Mouse (Mus musculus) layer of hippocampus, adult 8-10 months (tissue): Measurements from ENCODE around the gene Rnase4. TPM values are rescaled to one million over a fixed set of nuclear protein-coding genes. Genes with fewer than 3 reads are reported as not detected.

ENCODE experiments used
- DNase-seq, 2 experiments: peaks; one replicate each; pipeline ENCODE4 v3.0.0; 2022; ENCODE audit warnings: low spot score in 2 of 2
- total RNA-seq, 4 experiments: library from RNA; stranded (reverse); gene quantifications; 2 replicates each; pipeline ENCODE4 v1.2.4; 2022

Gene Rnase4
- total RNA-seq, 4 experiments from 2014 or later, result 14.0 to 46.9 (median 27.4) TPM

DNA sequence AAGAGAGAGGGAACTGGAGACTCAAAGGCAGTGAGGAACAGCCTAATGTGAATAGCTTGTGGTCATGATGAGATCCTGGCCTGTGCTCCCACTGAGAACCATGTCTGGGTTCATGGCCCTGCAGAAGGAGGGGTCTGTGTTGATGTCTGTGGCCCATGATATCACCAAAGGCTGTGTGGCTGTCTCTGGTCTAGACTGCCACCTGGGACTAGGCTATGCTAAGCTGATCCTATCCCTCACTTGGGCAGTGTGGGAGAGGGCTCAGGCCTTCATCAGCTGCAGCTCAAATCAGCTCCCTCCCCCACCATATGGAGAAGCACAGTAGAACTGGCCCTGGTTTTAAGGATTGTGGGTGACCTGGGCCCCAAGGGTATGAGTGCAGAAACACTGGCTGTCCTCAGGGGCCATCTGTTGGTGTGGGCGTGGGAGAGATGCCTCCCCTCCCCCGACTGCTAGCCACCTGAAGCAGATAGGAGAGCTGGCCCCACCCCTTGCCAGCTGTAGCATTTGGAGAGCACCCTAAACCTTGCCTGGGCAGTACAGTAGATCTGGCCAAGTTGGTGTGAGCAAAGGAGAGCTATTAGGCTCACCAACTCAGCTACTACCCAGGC lies 36.9 kb downstream of the Rnase4 start:
- no peak for DNase-seq

DNA sequence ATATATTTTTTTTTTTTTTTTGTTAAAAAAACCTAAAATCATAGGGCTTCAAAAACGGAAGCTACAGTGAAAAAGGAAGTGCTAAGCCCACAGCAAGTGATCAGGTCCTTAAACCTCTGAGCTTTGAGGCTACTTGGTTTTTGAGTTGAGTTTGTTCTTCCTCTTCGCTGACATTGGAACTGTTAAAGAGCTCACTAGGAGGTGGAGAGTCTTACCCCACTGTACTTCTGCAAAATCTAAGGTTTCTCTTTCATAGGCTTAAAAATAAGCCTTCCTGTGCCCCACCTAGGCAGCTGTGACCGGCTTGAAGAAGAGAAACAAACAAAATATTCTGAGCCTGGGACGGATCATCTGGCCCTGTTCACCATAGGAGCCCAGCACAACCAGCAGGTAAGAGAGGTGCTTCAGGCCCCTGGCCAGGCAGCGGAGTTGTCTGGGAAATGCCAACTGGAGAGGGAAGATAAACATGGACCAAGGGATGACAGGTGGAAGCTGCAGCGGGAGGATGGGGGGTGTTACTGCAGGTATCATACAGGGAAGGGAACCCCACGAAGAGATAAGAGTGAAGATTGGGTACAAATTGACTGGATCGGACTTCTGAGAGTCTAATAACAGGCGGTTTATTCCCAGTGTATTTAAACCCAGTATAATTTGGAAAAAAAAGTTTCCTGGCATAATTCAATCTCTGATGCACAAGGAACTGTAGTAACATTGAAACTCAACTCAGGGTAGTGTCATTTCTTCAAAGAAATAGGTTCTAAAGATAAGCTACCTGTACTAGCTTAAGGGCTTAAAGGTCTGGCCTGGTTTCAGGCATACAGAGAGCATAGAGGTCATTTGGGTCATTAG lies 38.1 kb downstream of the Rnase4 start:
- DNase-seq, result no peak

DNA sequence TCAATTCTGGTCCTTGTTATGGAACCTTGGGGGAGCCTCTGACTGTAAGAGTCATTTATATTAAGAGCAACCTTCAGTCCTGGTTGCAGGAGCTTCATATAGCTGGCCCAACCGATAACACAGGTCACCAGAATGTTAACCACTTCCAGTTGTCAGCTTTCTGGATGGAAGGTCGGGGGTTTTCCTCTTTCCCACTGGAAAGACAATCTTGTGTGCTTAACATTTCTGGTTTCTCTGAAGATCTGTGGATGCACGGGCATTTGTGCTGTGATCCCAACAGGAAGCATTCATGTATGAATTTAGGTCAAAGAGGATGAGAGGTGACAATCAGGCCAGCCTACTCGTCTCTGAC lies 38.7 kb downstream of the Rnase4 start:
- no peak for DNase-seq

DNA sequence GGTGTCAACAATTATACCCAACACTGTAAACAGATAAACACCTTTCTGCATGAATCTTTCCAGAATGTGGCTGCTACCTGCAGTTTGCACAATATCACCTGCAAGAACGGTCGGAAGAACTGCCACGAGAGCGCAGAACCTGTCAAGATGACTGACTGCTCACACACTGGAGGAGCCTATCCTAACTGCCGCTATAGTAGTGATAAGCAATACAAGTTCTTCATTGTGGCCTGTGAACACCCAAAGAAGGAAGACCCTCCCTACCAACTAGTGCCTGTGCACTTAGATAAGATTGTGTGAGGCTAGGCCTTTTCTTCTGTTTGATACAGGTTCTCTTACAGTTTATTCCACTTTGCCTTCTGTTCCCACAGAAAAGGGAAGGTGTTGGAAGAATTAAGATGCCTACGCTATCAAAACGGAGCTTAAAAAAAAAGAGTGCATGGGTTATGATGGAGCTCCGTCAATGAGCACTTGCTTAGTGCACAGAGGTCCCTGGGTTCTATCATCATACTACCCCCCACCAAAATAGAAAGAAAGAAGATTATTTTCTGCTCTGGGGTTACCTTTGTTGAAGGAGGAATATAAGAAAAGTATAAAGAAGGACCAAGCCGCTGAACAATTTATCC lies 39.6 kb downstream of the Rnase4 start:
- DNase-seq, result no peak

DNA sequence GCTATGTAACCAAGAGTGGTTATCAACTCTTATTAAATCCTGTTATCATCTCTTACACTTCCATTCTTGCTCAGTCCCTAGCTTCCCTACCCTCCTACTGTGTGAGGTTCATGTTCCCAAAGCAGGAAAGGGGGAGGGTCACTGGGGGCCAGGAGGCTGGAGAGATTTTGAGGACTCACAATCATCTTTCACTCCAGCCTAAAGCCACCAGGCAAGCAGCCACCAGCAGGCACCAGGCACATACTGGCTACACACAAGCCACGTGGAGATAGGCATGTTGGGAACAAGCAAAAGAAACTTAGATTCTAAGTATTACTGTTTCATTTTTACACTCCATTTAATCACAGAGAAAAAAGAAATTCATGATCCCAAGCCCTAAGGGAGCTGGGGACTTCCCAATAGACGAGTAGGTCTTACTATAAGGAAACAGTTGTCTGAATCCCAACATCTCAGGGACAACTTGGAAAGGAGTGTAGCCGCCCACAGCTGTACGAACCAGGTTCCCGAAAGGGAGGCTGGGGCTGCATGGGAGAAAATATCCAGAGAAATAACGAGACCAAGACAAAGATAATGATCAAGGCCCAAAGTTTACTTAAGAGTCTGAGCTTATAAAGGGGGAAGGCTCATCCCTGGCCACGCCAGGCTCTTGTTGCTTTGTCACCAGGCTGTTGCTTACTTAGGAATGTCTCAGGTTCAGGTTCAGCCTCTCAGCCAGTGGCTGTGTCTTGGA lies 40.4 kb downstream of the Rnase4 start:
- no peak for DNase-seq

DNA sequence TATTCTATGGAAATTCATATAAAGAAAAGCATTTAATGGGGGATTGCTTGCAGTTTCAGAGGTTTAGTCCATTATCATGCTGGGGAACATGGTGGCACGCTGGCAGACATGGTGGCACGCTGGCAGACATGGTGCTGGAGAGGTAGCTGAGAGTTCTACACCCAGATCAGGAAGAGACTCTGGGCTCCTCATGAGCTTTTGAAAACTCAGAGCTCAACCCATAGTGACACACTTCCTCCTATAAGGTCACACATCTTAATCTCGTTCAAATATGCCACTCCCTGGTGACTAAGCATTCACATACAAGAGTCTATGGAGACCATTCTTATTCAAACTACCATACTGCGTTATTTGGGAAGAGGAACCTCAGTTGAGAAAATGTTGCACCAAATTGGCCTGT lies 41.5 kb downstream of the Rnase4 start:
- no peak for DNase-seq

DNA sequence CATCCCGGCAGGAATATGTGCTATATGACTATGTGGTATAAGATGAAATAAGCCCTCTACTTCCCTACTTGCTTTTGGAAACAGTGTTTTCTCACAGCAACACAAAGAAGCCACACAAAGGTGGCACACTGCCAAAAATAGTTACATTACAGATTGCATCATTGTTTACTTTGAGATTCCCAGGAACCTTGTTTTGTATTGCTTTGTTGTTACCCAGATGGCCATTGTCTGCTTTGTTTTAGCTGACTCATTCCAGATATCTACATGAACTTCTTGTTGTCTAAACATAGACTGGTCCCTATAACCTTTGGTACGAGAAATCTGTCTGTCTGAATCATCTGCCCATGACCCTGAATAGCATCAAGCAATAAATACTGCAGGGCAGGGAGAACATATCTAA lies 49.5 kb downstream of the Rnase4 start:
- DNase-seq, result no peak

DNA sequence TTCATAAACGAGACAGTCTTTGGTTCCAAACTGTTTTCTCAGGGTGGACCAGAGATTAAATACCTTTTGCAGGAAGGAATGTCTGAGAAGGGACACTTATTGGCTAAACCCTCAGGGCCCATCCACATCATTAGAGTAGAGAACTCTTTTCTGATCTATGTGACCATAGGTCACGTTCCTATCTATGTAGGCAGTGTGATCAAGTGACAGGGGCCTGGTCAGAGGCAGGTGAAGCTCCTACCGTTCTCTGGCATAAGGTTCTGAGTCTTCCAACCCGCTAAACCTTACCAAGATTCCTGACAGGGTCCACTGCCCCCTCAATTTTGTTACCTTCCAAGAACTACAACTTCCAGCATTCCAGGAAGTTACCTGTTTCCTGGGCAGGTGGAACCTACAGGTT lies 51.2 kb downstream of the Rnase4 start:
- no peak for DNase-seq

DNA sequence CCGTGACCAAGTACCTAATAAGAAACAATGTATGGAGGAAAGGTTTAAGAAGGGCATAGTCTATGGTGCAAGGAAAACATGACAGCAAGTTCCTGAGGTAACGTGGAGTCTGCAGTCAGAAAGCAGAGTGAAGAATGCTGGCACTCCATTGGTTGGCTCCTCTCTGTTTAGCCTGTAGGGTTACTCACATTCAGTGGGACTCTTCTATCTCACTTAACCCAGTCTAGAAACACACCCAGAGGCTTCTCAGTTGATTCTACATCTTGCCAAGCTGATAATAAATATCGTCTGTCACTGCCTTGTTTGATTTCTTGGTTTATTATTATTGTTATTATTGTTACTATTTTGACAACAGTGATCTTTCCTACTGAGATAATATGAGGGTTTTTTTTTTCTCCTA lies 51.7 kb downstream of the Rnase4 start:
- DNase-seq, result no peak

DNA sequence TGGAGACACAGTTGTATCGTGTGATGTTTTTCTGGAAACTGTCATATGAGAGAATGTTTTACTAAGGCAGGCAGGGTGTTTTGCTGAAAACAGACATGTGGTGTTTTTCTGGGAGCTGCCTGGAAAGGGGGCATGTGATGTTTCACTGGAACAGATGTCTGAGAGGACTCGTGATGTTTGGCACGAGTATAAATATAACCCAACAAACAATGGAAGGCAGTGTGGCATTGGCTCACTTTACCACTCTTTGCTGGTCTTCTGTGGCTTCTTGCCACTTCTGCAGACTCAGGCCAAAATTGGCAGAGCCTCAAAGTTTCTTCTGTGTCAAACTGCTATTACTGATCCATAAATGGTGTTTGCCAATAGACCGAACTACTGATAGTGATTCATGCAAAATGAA lies 52.4 kb downstream of the Rnase4 start:
- peak; percentile 51 to 60 for DNase-seq

DNA sequence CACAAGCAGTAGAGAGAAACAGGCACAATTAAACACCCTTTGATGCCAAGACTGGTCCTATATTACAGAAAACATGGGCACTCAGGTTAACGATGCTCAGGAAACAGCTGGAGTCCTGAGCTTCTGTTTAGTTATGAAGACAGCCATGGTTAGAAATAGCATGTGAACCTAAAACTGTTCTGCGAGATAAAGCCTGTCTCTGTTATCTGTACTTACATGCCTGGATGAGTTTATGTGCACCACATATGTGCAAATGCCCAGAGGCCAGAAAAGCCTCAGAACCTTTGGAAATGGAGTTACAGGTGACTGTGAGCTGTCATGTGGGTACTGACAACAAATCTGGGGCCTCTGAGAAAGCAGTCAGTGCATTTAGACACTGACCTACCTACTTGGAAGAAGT lies 53.1 kb downstream of the Rnase4 start:
- DNase-seq, result no peak

DNA sequence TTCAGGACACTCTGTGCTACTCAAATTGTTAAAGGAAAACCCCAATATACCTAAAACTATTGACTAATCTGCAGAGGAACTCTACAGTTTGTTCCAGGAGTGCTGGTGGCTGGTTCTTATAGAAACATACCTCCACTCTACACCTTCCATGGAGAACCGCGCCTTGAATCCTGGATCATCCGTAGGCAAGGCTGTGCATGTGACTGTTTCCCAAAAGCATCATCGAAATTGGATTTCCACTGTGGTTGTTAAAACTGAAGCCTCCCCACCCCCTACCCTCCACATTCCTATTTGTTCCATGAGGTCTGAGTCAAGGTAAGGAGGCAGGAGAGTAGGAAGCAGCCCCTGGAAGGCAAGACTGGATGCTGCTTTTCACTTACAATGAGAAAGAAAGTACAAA lies 53.6 kb downstream of the Rnase4 start:
- DNase-seq, result no peak

DNA sequence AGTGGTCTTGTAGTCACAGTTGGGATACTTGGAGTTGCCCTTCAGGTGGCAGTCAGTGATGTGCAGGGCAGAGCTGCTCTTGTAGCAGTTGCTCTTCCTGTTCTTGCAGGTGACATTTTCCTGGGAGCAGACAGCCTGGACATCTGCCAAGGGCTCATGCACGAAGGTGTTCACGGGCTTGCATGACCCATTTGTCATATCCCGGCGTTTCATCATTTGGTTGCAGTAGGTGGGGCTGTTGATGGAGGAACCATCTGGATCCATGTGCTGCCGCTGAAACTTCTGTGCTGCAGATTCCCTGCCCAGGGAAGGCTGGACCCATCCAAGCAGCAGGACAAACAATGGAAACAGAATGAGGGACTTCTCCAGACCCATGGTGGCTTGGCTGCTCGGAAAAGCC lies 54.6 kb downstream of the Rnase4 start:
- DNase-seq, result peak in 1 of 2 experiments; percentile 17

DNA sequence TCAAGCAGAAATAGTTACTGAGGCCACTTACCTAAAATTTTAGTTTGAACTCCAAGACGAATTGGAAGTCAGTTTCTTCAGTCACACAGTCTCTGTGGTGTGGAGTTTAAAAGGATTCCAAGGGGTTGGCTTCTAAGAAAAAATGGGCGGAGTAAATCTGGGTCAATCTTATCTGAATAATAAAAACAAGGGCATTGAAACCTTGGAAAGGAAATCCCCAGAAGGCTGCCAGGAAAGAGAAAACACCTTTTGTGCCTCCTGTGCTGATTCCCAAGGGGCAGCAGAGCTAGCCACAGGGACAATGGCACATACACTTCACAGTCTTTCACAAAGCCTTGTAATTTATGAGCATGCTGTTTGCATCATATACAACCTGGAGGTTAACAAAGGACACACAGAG lies 55.8 kb downstream of the Rnase4 start, which contains the start of gene Rnase1:
Gene Rnase1 (minus strand): TSS at position 101 of the 400 bp plus-strand sequence.
- no peak for DNase-seq

DNA sequence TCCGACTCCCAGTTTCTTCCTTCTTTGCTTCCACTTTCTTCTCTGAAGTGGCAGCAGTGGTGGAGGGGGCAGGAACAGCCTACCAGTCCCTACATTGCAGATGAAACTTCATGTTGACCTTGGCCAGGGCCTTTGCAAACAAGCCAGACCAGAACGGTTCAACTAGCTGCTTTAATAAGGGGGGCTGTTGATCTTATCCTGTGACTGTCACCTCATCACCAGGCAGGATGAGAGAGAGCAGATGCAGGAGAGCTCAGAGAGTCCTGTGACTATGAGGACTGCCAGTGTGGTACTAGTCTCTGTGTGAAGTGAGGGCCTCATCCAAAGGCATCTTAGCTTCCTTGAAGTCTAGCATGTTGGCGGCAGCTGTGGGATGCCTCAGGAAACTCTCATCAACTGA lies 57.1 kb downstream of the Rnase4 start:
- no peak for DNase-seq

DNA sequence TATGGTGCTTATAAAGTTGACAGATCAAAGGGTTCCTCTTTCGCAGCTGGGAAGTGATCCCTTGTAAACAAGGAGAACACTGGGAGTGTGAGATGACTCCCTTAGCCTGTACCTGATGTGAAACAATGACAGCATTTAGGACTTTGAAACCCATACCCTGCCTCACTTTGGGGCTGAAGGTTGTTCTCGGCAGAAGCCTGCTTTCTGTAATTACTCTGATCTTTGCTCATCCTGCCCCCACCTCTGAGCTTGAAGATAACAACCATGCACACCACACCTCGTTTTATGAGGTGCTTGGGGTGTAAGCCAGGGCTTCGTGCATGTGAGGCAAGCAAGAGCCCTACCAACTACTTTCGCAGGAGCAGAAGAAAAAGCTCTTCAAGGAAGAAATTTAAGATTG lies 58.3 kb downstream of the Rnase4 start:
- DNase-seq, result no peak

DNA sequence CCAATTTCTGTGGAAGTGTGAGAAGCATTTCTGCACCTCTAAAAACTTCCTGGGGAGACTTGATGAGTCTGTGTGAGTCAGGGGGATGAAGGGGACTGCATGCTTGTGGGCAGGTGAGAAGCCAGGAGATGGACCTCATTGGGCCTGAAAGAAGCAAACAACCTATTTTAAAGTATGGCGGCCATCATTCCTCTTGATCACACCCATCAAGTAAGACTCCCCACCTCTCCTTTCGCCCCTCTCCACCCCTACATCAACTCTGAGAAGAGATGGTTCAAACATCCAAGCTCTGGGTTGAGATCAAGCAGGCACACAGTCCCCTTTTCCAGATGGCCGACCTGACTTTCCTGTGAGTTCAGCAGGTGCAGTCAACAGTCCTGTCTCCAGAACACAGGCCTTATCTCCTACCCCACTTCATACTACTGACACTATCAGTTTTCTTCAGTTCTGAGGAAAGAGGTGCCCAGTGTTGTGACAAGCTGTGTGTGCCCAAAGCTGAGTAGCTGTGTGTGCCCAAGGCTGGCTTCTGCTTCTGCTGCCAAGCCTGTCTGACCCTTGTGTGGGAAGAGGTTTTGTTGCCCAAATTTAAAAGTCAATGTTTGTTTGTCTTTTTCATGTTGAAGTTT lies 59.4 kb downstream of the Rnase4 start:
- DNase-seq, result no peak

DNA sequence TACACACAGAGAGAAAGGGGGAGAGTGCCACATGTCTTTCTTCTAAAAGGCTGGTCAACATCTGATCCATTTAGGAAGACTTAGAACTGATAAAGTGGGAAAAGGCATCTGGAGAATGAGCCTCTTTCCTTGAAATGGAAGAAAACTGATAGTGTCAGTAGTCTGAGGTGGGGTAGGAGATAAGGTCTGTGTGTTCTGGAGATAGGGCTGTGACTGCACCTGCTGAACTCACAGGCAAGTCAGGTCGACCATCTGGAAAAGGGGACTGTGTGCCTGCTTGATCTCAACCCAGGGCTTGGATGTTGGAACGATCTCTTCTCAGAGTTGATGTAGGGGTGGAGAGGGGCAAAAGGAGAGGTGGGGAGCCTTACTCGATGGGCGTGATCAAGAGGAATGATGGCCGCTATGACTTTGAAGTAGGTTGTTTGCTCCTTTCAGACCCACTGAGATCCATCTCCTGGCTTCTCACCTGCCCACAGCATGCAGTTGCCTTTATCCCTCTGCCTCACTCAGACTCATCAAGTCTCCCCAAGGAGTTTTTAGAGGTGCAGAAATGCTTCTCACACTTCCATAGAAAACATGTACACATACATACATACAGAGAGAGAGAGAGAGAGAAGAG lies 61.5 kb downstream of the Rnase4 start:
- DNase-seq, result no peak
